Mouse (Mus musculus) thymus, postnatal 4 days (tissue): Measurements from ENCODE around the gene Ddrgk1.
A peak's percentile ranks its signal among the peaks of the same experiment; 100 is the strongest.
"Not testable (repeated sequence)": the region's sequence is repeated elsewhere in the genome, so short reads cannot be mapped to it uniquely, and the experiment has no call there.

ENCODE experiments used
- DNase-seq: peaks from one replicate; pipeline ENCODE4 v3.0.0; 2021

Ddrgk1 gene

DNA sequence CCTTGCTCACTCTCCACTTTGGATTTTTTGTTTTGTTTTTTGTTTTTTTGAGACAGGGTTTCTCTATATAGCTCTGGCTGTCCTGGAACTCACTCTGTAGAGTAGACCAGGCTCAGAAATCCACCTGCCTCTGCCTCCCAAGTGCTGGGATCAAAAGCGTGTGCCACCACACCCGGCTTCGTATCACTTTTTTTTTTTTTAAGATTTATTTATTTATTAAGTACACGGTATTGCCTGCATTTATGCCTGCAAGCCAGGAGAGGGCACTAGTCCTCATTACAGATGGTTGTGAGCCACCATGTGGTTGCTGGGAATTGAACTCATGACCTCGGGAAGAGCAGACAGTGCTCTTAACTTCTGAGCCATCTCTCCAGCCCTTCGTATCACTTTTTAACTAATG lies 15.4 kb downstream of the Ddrgk1 start:
- not testable (repeated sequence) for DNase-seq

DNA sequence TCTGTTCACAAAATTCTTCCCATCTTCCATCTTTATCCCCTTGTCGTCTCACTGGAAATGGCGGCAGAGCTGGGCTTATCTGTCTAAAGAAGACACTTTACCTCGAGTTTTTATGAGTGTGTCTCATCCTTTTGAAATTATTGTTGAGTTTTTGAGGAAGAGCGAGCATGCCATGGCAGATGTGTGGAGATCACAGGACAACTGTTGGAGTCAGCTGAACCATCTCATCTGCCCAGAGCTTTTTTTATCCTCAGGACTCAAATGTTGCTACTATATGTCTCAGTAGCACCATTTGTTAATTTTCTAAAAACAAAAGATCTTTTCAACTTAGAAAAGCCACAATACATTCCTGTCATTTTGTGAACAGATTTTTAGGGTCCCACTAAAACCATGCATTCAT lies 19.3 kb downstream of the Ddrgk1 start:
- DNase-seq, result no peak

DNA sequence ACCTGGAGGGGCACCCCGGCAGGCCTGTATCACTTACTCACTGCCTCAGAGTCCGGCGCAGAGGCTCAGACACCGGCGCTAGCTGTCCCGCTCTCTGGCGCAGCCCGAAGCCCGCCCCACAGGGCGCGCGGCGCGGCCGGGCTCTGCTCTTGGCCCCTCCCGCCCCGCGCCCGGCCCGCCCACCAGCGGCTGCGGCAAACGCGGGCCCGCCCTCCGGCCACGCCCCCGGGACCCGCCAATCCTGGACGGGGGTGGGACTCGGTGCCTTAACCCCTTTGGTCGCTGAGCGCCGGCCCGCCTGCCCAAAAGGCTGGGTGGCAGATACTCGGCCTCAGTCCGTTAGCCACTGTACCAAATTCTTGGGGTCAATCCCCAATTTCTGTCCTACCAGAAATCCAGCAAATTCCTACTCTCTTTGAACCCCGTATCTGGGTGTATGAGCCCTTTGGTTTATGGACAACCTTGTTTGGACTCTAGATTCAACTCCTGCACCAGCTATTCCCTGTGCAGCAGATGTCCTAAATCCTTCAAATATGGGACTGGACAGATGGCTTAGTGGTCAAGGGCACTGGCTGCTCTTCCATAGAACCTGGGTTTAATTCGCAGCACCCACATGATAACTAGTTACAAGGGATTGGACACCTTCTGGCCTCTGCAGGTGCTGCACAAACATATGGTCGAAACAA lies 21.6 kb downstream of the Ddrgk1 start, which contains the start of gene Lzts3:
TSS of gene Lzts3 (minus strand) at position 120 of the 686 bp plus-strand sequence.
- peak; percentile 96 for DNase-seq

DNA sequence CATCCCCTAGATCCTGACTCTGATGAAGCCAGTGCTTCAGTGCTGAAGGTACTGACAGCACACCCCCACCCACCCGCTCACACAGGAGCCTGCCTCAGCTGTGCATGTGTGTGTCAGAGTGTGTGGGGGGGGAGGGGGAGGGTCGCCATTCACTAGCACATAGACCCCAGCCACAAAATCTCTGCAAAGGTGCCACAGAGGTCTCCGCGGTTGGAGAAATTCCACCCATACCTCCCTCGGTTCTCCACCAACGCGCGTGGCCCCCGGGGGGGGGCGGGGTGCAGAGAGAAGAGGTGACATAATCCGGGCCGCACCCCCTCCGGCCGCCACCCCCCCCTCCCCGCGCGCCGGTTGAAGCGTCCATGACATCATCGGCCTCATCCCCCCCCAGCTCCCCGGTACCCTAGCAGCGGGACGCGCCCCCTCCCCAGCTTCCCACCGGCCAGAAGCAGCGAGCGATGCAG lies 22.2 kb downstream of the Ddrgk1 start:
- no peak for DNase-seq

DNA sequence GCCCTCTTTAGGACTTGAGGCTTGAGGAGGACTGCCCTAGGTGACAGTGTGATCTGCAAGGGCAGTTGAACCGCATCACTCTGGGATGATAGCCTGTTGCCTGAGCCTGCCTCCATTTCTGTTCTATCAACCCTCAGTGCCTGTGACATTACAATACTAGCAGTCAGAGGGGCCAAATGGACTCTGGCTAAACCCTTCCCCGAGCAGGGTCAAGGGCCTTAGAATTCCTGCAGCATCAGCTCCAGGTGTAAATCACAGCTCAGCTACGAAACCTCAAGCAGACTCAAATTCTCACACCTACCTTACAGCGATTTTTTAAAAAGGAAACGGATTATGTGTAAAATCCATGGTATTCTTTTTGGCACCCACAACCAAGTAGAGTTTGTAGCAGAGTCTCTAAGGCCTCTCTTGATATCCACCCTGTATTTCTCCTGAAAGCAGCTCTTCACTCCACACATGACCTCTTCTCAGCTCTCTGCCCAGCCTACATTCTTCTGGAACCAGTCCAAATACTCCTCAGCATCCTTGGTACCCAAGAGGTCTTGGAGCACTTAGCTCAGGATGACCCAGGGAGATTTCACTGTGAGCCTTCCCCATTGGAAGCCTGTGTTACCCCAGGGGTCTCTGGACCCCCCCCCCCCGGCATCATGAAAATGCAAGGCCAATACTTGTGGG lies 23.0 kb downstream of the Ddrgk1 start:
- DNase-seq, result no peak

DNA sequence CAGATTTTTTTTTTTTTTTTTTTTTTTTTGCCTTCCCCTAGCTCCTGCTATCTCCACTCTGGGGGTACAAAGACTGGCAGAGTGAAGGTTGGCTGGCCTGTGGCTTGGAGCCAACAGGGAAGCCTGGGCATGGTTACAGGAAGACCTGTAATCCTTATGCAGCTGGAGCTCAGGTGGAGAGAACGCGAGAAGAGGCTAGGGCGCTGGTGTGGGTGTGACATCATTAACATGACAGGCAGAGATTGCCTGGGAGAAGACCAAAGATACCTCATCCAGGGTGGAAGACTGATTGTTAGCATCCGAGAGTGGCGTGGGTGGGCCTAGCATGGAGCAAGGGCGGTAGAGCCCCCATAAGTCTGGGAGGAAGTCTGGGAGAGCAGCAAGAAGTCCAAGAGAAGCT lies 25.2 kb downstream of the Ddrgk1 start:
- no peak for DNase-seq

DNA sequence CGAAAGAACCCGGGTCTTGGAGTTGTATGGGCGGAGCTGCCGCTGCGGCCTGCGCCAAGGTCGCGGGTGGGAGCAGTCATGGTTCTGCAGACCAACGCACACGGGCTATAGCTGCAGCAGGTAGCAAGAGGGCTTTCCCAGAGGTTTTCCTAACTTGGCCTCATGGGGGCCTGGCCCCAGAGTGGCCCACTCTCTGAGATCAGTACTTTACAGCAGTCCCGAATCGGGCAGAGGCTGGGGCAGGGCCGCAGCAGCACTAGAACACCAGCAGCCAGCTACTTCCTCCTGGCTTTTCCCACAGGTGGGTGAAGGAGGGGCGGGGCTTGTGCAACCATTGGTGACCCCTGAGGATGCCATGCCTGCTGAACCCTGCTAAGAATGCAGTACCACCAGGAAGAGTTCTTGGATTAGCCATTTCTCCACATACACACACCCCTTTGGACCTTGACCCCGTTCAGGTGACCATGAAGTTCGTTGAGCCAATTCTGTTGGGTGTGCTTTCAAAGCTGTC lies 26.3 kb downstream of the Ddrgk1 start:
- peak; percentile 32 for DNase-seq

DNA sequence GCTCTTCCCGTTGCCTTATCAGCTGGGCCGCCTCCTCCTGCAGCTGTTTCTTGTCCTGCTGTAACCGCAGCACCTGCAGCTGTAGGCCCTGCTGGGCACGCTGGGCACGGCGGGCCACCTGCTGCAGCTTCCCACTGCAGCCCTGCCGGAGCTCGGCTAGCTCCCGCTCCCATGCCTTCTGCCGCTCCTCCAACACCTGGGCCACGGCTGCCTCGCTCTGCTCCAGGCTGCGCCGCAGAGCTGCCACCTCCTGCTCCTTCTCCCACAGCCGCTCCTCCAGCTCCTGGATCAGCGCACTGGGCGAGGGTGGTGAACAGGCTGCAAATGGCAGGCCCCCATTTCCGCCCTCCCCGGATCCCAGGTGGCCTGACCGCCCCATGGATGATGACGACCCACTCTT lies 28.6 kb downstream of the Ddrgk1 start:
- peak; percentile 82 for DNase-seq

DNA sequence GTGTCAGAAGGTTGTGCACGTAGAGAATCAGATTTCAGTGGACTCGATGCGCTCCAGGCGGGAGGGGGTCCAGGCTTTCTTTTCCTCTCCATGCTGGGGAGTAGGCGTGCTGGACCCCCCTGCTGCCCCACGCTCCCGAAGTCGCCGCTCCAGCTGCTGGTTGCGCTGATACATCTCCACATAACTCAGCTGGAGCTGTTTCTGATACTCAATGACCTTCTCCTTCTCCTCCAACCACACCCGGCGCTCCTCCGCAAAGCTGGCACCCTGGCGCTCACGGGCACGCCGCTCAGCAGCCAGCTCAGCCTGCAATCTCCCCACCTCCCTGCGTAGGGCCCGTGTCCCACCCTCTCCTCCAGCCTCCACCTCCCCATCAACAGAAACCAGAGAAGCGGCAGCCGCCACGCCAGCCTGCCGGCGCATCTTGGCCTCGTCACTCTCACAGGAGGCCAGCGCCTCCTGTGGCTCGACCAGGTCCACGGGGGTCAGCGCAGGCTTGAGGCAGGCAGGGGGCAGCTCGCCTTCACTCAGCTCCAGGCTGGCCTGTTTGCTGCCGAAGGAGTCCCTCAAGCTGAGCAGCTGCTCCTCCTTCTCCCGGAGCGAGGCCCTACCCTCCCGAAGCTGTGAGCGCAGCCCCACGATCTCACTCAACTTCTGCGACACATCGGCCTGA lies 29.6 kb downstream of the Ddrgk1 start:
- DNase-seq, result peak; percentile 61

DNA sequence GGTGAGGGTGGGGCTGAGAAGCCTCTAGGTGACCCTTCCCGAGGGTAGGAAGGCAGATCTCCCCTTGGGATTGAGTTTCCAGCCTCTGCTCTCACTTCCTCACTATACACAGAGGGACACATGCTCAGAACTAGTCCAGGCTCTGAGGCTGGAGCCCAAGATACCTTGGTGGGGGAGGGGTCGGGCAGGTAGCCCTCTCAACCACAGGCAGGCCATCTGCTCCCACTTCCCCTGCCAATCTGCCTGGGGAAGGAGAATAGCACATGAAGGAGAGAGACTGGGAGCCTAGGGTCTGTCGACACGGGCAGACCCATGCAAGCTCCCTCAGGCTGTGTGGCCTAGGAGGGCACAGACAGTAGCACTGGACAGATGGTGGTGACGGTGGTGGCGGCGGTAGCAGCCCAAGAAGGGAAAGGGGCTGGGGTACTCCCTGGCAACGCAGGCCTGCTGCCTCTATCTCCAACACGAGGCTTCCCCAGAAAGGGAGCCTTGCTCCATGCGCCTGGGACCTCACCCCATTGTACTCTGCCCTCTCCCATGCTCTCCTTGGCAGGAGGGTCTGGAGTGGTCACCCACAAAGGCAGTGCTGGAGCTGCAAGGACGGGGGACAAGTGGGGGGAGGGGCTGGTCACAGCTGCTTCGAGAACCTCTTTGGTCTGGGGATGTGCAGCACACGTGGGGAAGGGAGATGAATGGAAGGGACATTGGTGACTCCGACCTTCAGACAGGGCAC lies 30.3 kb downstream of the Ddrgk1 start:
- peak; percentile 29 for DNase-seq

DNA sequence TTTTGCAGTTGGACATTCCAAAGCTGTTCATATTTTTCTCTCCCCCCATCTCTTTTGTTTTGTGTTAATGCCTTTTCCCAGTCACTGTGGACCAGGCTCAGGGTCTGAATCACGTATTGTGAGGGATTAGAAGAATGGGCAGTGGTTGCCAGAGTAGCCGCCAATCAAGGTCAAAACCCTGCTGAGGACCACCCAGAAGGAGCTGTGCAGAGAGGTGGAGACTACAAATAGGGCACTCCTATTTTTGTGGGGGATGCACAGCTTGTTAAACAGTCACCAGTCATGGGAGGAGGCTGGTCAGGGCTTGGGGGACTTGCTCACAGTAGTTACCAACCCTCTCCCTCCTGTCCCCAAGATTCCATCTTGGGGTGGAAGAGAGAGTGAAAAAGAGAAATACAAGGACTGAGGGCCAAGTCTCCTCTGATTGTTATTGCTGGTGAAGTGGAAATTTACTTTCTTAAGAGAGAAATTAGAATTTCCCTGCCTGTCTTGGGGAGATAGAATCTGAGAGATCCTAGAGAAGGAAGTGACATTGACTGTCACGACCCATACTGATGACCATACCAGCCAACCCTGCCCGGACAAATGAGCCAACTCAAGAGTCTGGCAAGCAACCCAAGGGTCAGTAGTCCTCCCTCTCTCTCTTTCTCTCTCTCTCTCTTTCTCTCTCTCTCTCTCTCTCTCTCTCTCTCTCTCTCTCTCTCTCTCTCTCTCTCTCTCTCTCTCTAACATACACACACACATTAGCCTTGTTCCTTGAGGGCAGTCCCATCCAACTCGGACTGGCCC lies 31.4 kb downstream of the Ddrgk1 start:
- no peak for DNase-seq

DNA sequence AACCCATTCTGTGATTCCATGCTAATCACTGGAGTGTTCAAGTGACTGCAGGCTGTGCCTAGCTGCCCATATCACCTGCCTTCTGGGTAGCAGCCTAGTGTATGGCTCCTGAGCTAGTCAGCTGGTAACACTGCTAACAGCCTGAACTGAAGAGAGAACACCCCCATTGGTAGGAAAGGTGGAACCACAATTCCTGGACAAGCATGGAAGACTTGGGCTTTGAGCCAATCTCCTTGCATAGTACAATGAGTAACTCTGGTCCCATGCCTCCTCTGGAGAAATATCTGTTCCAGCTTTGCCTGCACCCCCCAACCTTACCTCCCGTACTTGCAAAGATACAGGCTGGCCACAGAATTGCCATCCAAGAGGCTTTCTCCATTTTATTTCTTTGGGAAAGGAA lies 32.0 kb downstream of the Ddrgk1 start:
- no peak for DNase-seq

DNA sequence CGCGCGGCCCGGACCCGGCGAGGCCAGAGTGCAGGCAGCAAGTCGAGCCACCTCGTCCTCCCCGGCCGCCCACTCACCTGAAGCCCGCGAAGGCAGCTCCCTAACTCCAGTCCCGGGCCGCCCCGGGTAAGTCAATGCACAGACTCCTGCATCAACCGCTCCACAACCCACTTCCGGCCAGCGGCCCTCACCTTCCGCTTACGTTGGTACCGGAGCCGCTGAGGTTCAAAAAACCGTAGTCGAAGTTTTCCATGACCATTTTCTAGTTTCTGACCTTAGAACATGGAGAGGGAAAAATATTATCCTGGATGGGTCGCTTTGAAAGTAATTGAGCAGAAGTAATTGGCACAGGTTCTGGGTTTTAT lies 34.6 kb downstream of the Ddrgk1 start, which contains the start of the genes Fastkd5 and Ubox5:
TSS of gene Fastkd5 (minus strand) at position 189 of the 365 bp plus-strand sequence.
TSS of gene Ubox5 (minus strand) at position 200 of the 365 bp plus-strand sequence.
- DNase-seq, result peak; percentile 93

DNA sequence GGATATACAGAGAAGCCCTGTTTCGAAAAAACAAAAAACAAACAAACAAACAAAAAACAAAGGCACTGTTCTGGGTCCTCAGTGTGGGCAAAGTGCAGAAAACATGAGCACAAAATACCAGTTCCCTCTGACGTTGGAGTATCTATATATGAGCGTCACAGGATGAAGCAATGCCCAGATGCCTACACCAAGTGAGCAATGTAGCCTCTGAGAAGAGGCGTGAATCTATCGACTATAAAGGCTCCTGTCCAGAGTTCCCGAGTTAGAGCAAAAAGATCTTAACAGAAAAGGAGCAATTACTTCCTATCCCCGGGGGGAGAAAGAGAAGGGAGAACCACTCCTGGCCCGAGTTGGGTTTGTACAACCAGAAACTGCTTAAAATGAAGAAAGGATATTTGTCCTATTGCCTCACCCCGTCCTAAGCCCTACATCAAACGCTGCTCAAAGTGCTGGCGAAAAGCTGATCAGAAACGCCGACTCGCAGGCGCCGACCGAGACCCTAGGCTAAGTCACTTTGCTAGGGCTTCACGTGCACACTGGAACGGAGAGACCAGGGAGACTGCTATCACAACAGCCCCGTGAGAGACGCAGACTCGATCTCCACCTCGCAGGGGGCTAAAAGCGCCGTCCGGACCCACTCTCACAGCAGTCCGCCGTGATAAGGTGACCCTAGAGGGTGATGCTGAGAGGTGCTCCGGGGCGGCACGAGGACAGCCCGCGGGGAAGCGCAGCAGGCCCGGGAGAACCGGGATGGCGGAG lies 35.2 kb downstream of the Ddrgk1 start:
- no peak for DNase-seq

DNA sequence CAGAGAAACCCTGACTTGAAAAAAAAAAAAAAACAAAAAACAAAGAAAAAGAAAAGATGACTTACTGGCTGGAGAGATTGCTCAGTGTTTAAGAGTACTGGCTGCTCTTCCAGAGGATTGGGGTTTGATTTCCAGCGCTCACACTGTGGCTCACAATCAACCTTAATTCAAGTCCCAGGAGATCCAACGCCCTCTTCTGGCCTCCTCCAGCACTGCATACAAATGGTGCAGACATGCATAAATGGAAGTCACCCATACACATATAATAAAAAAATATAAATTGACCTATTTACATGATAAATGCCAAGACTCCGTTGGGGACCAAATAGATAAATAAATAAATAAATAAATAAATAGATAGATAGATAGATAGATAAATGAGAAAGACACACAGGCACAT lies 36.0 kb downstream of the Ddrgk1 start:
- peak; percentile 47 for DNase-seq

DNA sequence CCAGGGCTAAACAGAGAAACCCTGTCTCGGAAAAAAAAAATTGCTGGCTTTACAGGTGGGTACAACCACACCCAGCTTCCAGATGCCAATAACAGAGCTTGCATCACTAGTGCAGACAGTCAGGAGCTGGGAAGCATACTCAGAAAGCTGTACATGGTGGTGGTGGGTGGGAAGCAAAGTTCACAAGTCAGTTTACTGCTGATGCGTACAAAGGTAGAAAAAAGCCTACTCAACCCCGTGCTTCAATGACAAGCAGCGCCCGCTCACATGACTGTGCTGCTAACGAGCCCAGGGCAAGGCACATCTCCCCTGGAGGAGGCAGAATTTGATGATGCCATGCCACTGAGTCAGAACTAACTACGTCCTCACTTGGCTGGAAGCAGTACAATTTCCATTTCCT lies 45.5 kb downstream of the Ddrgk1 start:
- no peak for DNase-seq

DNA sequence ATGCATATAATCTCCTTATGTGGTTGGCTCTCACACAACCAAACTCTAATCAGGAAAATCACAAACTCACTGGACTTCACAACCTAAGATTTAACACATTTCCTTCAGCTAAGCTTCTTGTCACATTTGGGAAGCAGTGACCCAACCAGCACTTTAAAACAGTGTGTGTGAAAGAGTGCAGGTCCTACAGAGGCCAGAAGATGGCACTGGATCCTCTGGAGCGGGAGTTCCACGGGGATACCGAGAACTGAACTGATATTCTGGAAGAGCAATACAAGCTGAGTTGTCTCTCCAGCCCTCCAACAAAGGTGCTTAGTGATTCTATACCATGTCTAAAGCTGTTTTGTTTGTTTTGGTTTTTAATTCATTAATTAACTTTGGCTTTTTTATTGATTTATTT lies 51.4 kb downstream of the Ddrgk1 start:
- peak; percentile 58 for DNase-seq
